Mouse (Mus musculus): ENCODE data around the gene Lnx1. TPM values are rescaled to one million over a fixed set of nuclear protein-coding genes. Genes with fewer than 3 reads are reported as not detected.

The Lnx1 gene
- polyA plus RNA-seq, 1 experiment: 31.8 TPM

DNA sequence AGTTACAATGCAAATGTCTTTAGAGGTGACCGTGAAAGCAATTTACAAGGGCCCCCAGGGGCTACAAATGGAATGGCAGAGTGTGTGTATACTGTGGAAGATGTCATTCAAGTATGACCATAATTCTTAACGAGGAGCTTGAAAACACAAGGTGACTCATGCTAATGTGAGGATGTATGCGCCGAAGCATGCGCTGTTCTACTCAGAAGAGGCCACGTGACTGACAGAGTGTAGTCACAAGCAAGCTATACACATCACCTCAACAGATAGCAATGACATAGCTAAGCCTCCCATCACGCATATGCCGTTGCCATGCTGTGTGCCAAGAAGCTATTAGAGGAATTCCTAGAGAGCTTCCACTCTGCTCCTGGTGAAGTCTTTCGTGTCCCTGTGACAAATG, 5.2 kb downstream of the Lnx1 start:
- no peak overlapping the region for H3K4me3 ChIP-seq (replicated peaks; ENCODE audit: insufficient read depth, low read depth, low read length)
- TF ChIP-seq POLR2A (IDR thresholded peaks at IDR 0.05; ENCODE audit: borderline replicate concordance, insufficient read depth, low read length): no peak
- DNase-seq: no peak
- H3K27me3 ChIP-seq (ENCODE audit: control insufficient read depth, insufficient read depth, low read length): no peaks in the 10 kb centered on the region
- 75% methylated on average over 9 of the region's 9 CpGs for WGBS
- H3K4me1 ChIP-seq (ENCODE audit: control insufficient read depth, insufficient read depth, low read length): no peaks in the 10 kb centered on the region
- no peak overlapping the region for H3K27ac ChIP-seq (ENCODE audit: insufficient read depth, low read length)

DNA sequence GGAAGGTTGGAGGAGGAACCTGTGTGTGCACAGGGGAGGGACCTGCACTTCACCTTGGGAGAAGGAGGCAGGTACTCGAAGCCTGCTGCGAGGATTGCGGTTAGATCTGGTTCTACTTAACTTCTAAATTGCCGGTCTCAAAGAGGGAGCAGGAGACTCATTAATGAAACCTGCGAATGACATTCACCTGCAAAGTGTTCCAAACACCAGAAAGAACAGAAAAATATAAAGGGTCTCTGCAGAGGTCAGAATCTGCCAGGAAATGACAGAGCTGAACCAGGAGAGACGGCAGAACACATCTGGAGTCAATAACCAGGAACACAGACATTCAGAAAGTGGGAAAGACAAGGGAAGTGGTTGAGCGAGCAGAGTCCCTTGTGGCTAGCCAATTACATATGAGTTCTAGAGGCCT, 8.3 kb downstream of the Lnx1 start:
- no peak for DNase-seq
- H3K4me1 ChIP-seq (ENCODE audit: control insufficient read depth, insufficient read depth, low read length): no peaks in the 10 kb centered on the region
- WGBS: 96% methylated on average over 7 of the region's 7 CpGs
- H3K4me3 ChIP-seq (replicated peaks; ENCODE audit: insufficient read depth, low read depth, low read length): no peak overlapping the region
- no peak for TF ChIP-seq CTCF (IDR thresholded peaks at IDR 0.05; ENCODE audit: borderline replicate concordance, insufficient read depth, low read depth, low read length)
- no peak for TF ChIP-seq POLR2A (IDR thresholded peaks at IDR 0.05; ENCODE audit: borderline replicate concordance, insufficient read depth, low read length)
- no peak overlapping the region for H3K27ac ChIP-seq (ENCODE audit: insufficient read depth, low read length)
- no peaks in the 10 kb centered on the region; the same call in 1 of the 2 replicates for H3K27me3 ChIP-seq (ENCODE audit: control insufficient read depth, insufficient read depth, low read length)

DNA sequence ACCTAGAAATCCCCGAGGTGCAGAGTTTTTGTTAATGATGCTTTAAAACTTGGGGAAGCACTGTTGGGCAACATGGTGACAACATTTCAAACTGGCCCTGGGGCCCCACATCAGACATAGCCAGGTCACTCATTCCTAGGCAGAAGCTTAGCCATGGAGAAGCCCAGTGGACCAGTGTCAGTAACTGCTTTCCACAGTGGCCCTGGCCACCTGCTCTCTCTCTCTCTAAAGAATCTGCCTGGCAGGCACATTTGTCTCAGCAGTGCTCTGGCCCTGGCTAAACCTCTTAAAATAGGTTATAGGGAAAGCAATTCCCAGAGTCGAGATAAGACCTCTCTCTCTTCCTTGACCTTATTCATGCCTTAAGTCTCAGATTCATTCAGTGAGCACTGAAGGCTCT, 8.9 kb downstream of the Lnx1 start:
- no peaks in the 10 kb centered on the region for H3K4me1 ChIP-seq (ENCODE audit: control insufficient read depth, insufficient read depth, low read length)
- no peaks in the 10 kb centered on the region; the same call in 1 of the 2 replicates for H3K27me3 ChIP-seq (ENCODE audit: control insufficient read depth, insufficient read depth, low read length)
- peak; percentile 55 to 77 for DNase-seq
- TF ChIP-seq CTCF (IDR thresholded peaks at IDR 0.05; ENCODE audit: borderline replicate concordance, insufficient read depth, low read depth, low read length) (no peak), POLR2A (IDR thresholded peaks at IDR 0.05; ENCODE audit: borderline replicate concordance, insufficient read depth, low read length) (no peak)
- H3K27ac ChIP-seq (ENCODE audit: insufficient read depth, low read length): no peak overlapping the region
- H3K4me3 ChIP-seq (replicated peaks; ENCODE audit: insufficient read depth, low read depth, low read length): no peak overlapping the region
- 47% methylated on average over 2 of the region's 2 CpGs for WGBS

DNA sequence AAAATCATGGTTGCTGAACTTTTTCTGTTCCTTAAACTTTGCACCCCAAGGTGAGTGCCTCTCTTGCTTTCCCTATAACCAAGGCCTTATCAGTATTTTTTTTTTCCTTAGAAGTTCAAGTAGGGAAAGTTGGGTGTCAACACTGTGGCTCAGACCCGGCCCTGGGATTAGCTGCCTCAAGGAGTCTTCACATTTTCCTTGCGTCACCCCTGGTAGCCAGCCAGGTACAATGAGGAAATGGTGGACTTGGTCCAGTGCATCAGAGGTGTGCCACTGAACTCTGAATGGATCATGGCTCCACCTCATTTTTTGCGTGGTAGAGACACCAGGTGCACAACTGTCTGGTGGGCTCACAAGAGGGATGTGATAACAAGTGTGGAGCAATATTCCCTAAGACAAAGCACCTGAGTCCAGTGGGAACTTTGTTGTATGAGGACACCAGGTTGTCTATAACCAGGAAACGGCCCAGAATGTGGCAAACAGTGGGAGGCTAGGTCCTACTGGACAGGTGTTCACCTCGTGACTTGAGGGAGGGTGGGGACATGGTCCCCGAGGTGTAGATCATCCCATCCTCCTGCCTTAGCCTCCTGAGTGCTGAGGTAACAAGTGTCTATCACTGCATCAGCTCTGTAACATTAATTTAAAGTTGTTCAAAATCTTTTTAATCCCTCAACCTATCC, 10.2 kb downstream of the Lnx1 start:
- Histone ChIP-seq H3K4me3 (replicated peaks; ENCODE audit: insufficient read depth, low read depth, low read length) (no peak overlapping the region), H3K27ac (ENCODE audit: insufficient read depth, low read length) (no peak overlapping the region), H3K4me1 (ENCODE audit: control insufficient read depth, insufficient read depth, low read length) (no peaks in the 10 kb centered on the region), H3K27me3 (ENCODE audit: control insufficient read depth, insufficient read depth, low read length) (no peaks in the 10 kb centered on the region; the same call in 1 of the 2 replicates)
- no peak for DNase-seq
- 86% methylated on average over 6 of the region's 6 CpGs for WGBS
- TF ChIP-seq CTCF (IDR thresholded peaks at IDR 0.05; ENCODE audit: borderline replicate concordance, insufficient read depth, low read depth, low read length) (no peak), POLR2A (IDR thresholded peaks at IDR 0.05; ENCODE audit: borderline replicate concordance, insufficient read depth, low read length) (no peak)

DNA sequence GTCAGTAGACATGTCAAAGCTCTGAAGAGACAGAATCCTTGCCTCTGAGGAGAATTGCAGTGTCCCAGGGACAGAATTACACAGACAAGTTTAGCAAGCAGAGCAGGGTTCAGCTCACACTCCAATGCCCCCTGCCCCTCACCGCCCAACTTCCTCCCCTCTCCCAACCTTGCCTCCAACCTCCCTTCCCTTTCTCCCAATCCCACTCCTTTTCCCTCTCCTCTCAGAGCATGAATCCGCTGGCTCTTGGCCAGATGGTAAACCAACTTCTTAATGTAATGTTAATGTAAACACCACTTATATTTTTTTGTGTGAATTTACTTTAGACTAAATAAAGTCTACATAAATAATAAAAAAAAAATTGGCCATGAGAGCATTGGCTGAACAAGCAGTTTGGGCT, 13.9 kb downstream of the Lnx1 start:
- no peak overlapping the region for H3K27ac ChIP-seq (ENCODE audit: insufficient read depth, low read length)
- 92% methylated on average over 2 of the region's 2 CpGs for WGBS
- DNase-seq: no peak
- no peaks in the 10 kb centered on the region; the same call in 1 of the 2 replicates for H3K27me3 ChIP-seq (ENCODE audit: control insufficient read depth, insufficient read depth, low read length)
- no peaks in the 10 kb centered on the region for H3K4me1 ChIP-seq (ENCODE audit: control insufficient read depth, insufficient read depth, low read length)
- no peak overlapping the region for H3K4me3 ChIP-seq (replicated peaks; ENCODE audit: insufficient read depth, low read depth, low read length)
- TF ChIP-seq POLR2A (IDR thresholded peaks at IDR 0.05; ENCODE audit: borderline replicate concordance, insufficient read depth, low read length) (no peak), CTCF (IDR thresholded peaks at IDR 0.05; ENCODE audit: borderline replicate concordance, insufficient read depth, low read depth, low read length) (no peak)

DNA sequence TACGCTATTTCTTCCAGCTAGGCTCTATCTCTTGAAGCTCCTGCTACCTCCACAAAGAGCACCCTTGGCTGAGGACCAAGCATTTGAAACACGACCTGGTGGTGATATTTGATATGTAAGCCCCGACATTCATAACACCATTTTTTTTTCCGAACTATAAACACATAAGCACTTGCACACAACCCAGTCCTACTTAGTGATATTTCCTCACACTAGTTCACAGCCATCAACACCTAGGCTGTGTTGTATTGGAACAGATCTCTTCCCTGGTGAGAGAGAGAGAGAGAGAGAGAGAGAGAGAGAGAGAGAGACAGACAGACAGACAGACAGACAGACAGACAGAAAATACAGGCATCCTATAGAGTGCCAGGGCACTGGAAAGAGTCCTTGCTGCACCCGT, 17.8 kb downstream of the Lnx1 start:
- Histone ChIP-seq H3K4me3 (replicated peaks; ENCODE audit: insufficient read depth, low read depth, low read length) (no peak overlapping the region), H3K4me1 (ENCODE audit: control insufficient read depth, insufficient read depth, low read length) (no peaks in the 10 kb centered on the region), H3K27ac (ENCODE audit: insufficient read depth, low read length) (no peak overlapping the region), H3K27me3 (ENCODE audit: control insufficient read depth, insufficient read depth, low read length) (no peaks in the 10 kb centered on the region; the same call in 1 of the 2 replicates)
- no peak for DNase-seq
- WGBS: 79% methylated on average over 5 of the region's 5 CpGs
- no peak for TF ChIP-seq POLR2A (IDR thresholded peaks at IDR 0.05; ENCODE audit: borderline replicate concordance, insufficient read depth, low read length)
- TF ChIP-seq CTCF (IDR thresholded peaks at IDR 0.05; ENCODE audit: borderline replicate concordance, insufficient read depth, low read depth, low read length): no peak

DNA sequence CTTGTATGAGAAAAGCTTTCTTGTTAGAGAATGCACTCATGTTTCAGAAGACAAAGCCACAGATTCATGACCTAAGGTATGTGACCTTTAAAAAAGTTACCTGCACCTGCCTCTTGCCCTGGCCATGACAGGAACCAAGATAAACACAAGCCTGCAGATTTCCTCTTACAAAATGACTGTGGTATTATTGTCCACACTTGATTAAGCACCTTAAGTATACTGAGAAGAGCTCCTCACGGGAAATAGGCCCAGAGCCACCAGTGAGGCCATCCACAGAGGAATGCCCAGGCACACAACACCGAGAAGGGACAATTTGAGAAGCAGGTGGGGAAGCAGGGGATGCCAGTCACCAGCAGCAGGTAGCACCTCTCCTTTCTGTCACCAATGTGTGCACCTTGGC, 18.9 kb downstream of the Lnx1 start:
- DNase-seq: no peak
- no peak overlapping the region for H3K4me3 ChIP-seq (replicated peaks; ENCODE audit: insufficient read depth, low read depth, low read length)
- no peaks in the 10 kb centered on the region for H3K27me3 ChIP-seq (ENCODE audit: control insufficient read depth, insufficient read depth, low read length)
- H3K4me1 ChIP-seq (ENCODE audit: control insufficient read depth, insufficient read depth, low read length): no peaks in the 10 kb centered on the region
- TF ChIP-seq CTCF (IDR thresholded peaks at IDR 0.05; ENCODE audit: borderline replicate concordance, insufficient read depth, low read depth, low read length) (no peak), POLR2A (IDR thresholded peaks at IDR 0.05; ENCODE audit: borderline replicate concordance, insufficient read depth, low read length) (no peak)
- WGBS: 75% methylated on average over 2 of the region's 2 CpGs
- H3K27ac ChIP-seq (ENCODE audit: insufficient read depth, low read length): no peak overlapping the region

DNA sequence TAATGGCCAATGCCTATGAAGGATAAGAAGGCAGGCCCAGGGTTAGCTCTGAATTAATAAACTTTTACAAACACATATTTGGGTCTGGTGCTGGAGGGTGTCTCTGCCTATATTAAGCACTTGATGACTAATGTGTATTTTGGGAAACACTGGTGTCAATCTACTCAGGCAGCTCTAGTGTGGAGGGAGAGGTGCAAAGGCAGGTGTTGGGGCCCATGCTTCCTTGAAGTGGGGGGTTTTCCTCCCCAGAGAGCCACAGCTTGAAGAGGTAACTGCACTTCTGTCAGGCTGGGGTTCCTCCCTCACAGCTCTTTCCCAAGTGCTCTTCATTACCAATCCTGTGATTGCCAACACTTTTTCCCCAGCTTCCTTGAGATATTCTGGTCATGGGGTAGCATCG, 20.0 kb downstream of the Lnx1 start:
- no peak for DNase-seq
- Histone ChIP-seq H3K4me1 (ENCODE audit: control insufficient read depth, insufficient read depth, low read length) (0 out of 2 replicates have a peak, but pooled peaks cover 3% of the 10 kb centered on the region), H3K27me3 (ENCODE audit: control insufficient read depth, insufficient read depth, low read length) (no peaks in the 10 kb centered on the region), H3K4me3 (replicated peaks; ENCODE audit: insufficient read depth, low read depth, low read length) (no peak overlapping the region), H3K27ac (ENCODE audit: insufficient read depth, low read length) (no peak overlapping the region)
- WGBS: 90% methylated on average over 1 of the region's 1 CpGs
- TF ChIP-seq CTCF (IDR thresholded peaks at IDR 0.05; ENCODE audit: borderline replicate concordance, insufficient read depth, low read depth, low read length): no peak
- TF ChIP-seq POLR2A (IDR thresholded peaks at IDR 0.05; ENCODE audit: borderline replicate concordance, insufficient read depth, low read length): no peak

Data from cerebellum, adult 2 months (tissue).